Mouse (Mus musculus) C2C12 (cell line): ENCODE results near the gene Jdp2.

Experiments
- CTCF ChIP-seq: IDR thresholded peaks from one replicate; pipeline ENCODE4 v1.5.1; 2011; ENCODE audit not compliant: control insufficient read depth, insufficient read depth, insufficient read length
- MAX ChIP-seq: IDR thresholded peaks from one replicate; pipeline ENCODE4 v1.6.1; 2011; ENCODE audit warnings: mild to moderate bottlenecking, control low read depth
- USF1 ChIP-seq: IDR thresholded peaks from one replicate; pipeline ENCODE4 v1.6.1; 2011; ENCODE audit warnings: low read depth, mild to moderate bottlenecking, control low read depth, moderate library complexity

- TF ChIP-seq MAX (no peak), CTCF (no peak), USF1 (no peak)
These were observed 28.7 kb upstream of the Jdp2 start for GRCm38 (mm10) chr12:85570158-85570540.
